Mouse (Mus musculus): ENCODE results near the gene Zfp982. TPM values are rescaled to one million over a fixed set of nuclear protein-coding genes. Genes with fewer than 3 reads are reported as not detected.
"Not testable (repeated sequence)": the region's sequence is repeated elsewhere in the genome, so short reads cannot be mapped to it uniquely, and the experiment has no call there.

The Zfp982 gene
- polyA plus RNA-seq, 1 experiment = not detected

GRCm38 (mm10) chr4:147509174-147509573 is 17.0 kb downstream of the Zfp982 start:
- no peaks in the 10 kb centered on the region for H3K27me3 ChIP-seq (ENCODE audit: control insufficient read depth, insufficient read depth, low read length)
- no peak for DNase-seq (ENCODE audit: low read depth in 1 of 2, low spot score in 2 of 2)
- no peak overlapping the region; the same call in 1 of the 2 replicates for H3K4me3 ChIP-seq (ENCODE audit: extremely low read depth, insufficient read depth, insufficient read length)
- H3K36me3 ChIP-seq (ENCODE audit: control insufficient read depth, insufficient read depth, low read length) = no peaks in the 10 kb centered on the region
- no peaks in the 10 kb centered on the region for H3K4me1 ChIP-seq (ENCODE audit: control insufficient read depth, insufficient read depth, insufficient read length)
- TF ChIP-seq CTCF (IDR thresholded peaks at IDR 0.05; ENCODE audit: extremely low read depth, insufficient read depth, insufficient read length, insufficient replicate concordance) (no peak), POLR2A (IDR thresholded peaks at IDR 0.05; ENCODE audit: low read depth, low read length) (no peak)
- WGBS = 75% methylated on average over 2 of the region's 2 CpGs
- no peak overlapping the region for H3K27ac ChIP-seq (ENCODE audit: insufficient read depth, low read length)

GRCm38 (mm10) chr4:147518981-147519380 is 26.8 kb downstream of the Zfp982 start:
- TF ChIP-seq POLR2A (IDR thresholded peaks at IDR 0.05; ENCODE audit: low read depth, low read length) = no peak
- TF ChIP-seq CTCF (IDR thresholded peaks at IDR 0.05; ENCODE audit: extremely low read depth, insufficient read depth, insufficient read length, insufficient replicate concordance) = no peak
- Histone ChIP-seq H3K27ac (ENCODE audit: insufficient read depth, low read length) (no peak overlapping the region), H3K36me3 (ENCODE audit: control insufficient read depth, insufficient read depth, low read length) (no peaks in the 10 kb centered on the region), H3K4me1 (ENCODE audit: control insufficient read depth, insufficient read depth, insufficient read length) (no peaks in the 10 kb centered on the region), H3K27me3 (ENCODE audit: control insufficient read depth, insufficient read depth, low read length) (no peaks in the 10 kb centered on the region), H3K4me3 (ENCODE audit: extremely low read depth, insufficient read depth, insufficient read length) (no peak overlapping the region)
- 66% methylated on average over 2 of the region's 2 CpGs for WGBS
- DNase-seq (ENCODE audit: low read depth in 1 of 2, low spot score in 2 of 2) = no peak

GRCm38 (mm10) chr4:147520100-147520499 is 27.9 kb downstream of the Zfp982 start:
- DNase-seq (ENCODE audit: low read depth in 1 of 2, low spot score in 2 of 2) = no peak
- TF ChIP-seq POLR2A (IDR thresholded peaks at IDR 0.05; ENCODE audit: low read depth, low read length) (no peak), CTCF (IDR thresholded peaks at IDR 0.05; ENCODE audit: extremely low read depth, insufficient read depth, insufficient read length, insufficient replicate concordance) (no peak)
- Histone ChIP-seq H3K4me1 (ENCODE audit: control insufficient read depth, insufficient read depth, insufficient read length) (no peaks in the 10 kb centered on the region), H3K27me3 (ENCODE audit: control insufficient read depth, insufficient read depth, low read length) (no peaks in the 10 kb centered on the region), H3K36me3 (ENCODE audit: control insufficient read depth, insufficient read depth, low read length) (no peaks in the 10 kb centered on the region), H3K4me3 (ENCODE audit: extremely low read depth, insufficient read depth, insufficient read length) (no peak overlapping the region), H3K27ac (ENCODE audit: insufficient read depth, low read length) (no peak overlapping the region)

- no peaks in the 10 kb centered on the region for H3K27me3 ChIP-seq (ENCODE audit: control insufficient read depth, insufficient read depth, low read length)
- no peaks in the 10 kb centered on the region for H3K36me3 ChIP-seq (ENCODE audit: control insufficient read depth, insufficient read depth, low read length)
- H3K4me3 ChIP-seq (ENCODE audit: extremely low read depth, insufficient read depth, insufficient read length) = no peak overlapping the region
- no peaks in the 10 kb centered on the region for H3K4me1 ChIP-seq (ENCODE audit: control insufficient read depth, insufficient read depth, insufficient read length)
- no peak overlapping the region for H3K27ac ChIP-seq (ENCODE audit: insufficient read depth, low read length)
- TF ChIP-seq POLR2A (IDR thresholded peaks at IDR 0.05; ENCODE audit: low read depth, low read length) (no peak), CTCF (IDR thresholded peaks at IDR 0.05; ENCODE audit: extremely low read depth, insufficient read depth, insufficient read length, insufficient replicate concordance) (no peak)
- DNase-seq (ENCODE audit: low read depth in 1 of 2, low spot score in 2 of 2) = no peak
- 83% methylated on average over 1 of the region's 1 CpGs for whole genome bisulfite sequencing
Observed at GRCm38 (mm10) chr4:147525125-147525524, 32.9 kb downstream of the Zfp982 start.

- Histone ChIP-seq H3K4me3 (ENCODE audit: extremely low read depth, insufficient read depth, insufficient read length) (no peak overlapping the region), H3K27ac (ENCODE audit: insufficient read depth, low read length) (no peak overlapping the region), H3K36me3 (ENCODE audit: control insufficient read depth, insufficient read depth, low read length) (no peaks in the 10 kb centered on the region), H3K4me1 (ENCODE audit: control insufficient read depth, insufficient read depth, insufficient read length) (no peaks in the 10 kb centered on the region), H3K27me3 (ENCODE audit: control insufficient read depth, insufficient read depth, low read length) (no peaks in the 10 kb centered on the region)
- WGBS = 89% methylated on average over 1 of the region's 1 CpGs
- TF ChIP-seq POLR2A (IDR thresholded peaks at IDR 0.05; ENCODE audit: low read depth, low read length) = no peak
- no peak for TF ChIP-seq CTCF (IDR thresholded peaks at IDR 0.05; ENCODE audit: extremely low read depth, insufficient read depth, insufficient read length, insufficient replicate concordance)
- no peak for DNase-seq (ENCODE audit: low read depth in 1 of 2, low spot score in 2 of 2)
Observed at GRCm38 (mm10) chr4:147530366-147530765, 38.1 kb downstream of the Zfp982 start.

DNA sequence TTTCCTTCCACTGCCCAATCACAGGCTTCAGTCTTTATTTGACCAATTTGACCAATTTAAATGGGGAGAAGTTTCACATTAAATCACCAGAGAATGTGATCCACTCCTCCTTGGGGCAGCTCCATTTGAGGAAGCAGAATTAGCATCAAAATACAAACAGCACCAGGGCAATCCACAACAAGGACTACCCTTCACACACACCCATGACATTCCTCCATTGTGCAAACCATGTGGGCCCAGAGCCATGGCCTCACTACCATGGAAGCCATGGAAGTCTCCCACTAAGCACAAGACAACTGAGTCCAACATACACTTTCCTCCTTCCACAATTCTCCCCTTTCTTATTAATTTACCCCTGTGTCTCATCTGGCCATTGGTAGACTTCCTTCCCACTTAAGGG is 43.7 kb downstream of the Zfp982 start:
- not testable (repeated sequence) for DNase-seq (ENCODE audit: low read depth in 1 of 2, low spot score in 2 of 2); H3K4me3 ChIP-seq (ENCODE audit: extremely low read depth, insufficient read depth, insufficient read length); H3K4me1 ChIP-seq (ENCODE audit: control insufficient read depth, insufficient read depth, insufficient read length); H3K27me3 ChIP-seq (ENCODE audit: control insufficient read depth, insufficient read depth, low read length); H3K36me3 ChIP-seq (ENCODE audit: control insufficient read depth, insufficient read depth, low read length); H3K27ac ChIP-seq (ENCODE audit: insufficient read depth, low read length)

DNA sequence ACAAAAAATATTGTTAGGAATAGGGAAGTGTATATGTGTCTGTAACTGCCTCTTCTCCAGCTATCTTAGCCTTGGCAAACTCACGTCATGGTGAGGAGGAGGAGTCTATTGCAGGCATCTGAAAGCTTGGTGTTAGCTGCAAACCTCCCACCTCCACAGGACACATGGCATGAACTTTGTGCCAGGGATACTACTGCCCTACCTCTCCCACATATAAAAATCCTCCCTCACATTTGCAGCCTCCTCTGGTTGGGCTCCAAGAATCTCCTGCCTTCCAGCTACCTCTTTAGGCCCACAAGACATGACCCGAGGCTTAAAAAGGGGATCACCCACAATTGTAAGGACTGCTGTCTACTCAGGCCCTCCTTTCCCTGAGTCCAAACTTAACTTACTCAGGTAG is 45.5 kb downstream of the Zfp982 start:
- 82% methylated on average over 2 of the region's 2 CpGs for WGBS
- no peak for TF ChIP-seq CTCF (IDR thresholded peaks at IDR 0.05; ENCODE audit: extremely low read depth, insufficient read depth, insufficient read length, insufficient replicate concordance)
- no peak for TF ChIP-seq POLR2A (IDR thresholded peaks at IDR 0.05; ENCODE audit: low read depth, low read length)
- Histone ChIP-seq H3K4me3 (ENCODE audit: extremely low read depth, insufficient read depth, insufficient read length) (no peak overlapping the region), H3K4me1 (ENCODE audit: control insufficient read depth, insufficient read depth, insufficient read length) (no peaks in the 10 kb centered on the region), H3K27me3 (ENCODE audit: control insufficient read depth, insufficient read depth, low read length) (no peaks in the 10 kb centered on the region), H3K27ac (ENCODE audit: insufficient read depth, low read length) (no peak overlapping the region), H3K36me3 (ENCODE audit: control insufficient read depth, insufficient read depth, low read length) (no peaks in the 10 kb centered on the region)
- no peak for DNase-seq (ENCODE audit: low read depth in 1 of 2, low spot score in 2 of 2)

DNA sequence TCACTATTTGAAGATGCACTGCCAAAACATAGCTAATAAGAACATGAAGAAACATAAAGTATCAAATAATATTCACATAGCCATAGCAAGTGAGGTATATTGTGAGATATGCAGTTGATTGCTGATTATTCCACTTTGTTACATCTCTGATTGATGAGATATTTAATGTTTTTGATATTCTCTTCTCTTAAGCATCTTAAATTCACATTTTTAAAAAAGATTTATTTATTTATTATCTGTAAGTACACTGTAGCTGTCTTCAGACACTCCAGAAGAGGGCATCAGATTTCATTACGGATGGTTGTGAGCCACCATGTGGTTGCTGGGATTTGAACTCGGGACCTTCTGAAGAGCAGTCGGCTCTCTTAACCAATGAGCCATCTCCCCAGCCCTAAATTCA is 47.7 kb downstream of the Zfp982 start, which contains the start of gene Gm16503:
TSS of gene Gm16503 (plus strand) at position 301 of the 400 bp plus-strand sequence.
- not testable (repeated sequence) for H3K36me3 ChIP-seq (ENCODE audit: control insufficient read depth, insufficient read depth, low read length); DNase-seq (ENCODE audit: low read depth in 1 of 2, low spot score in 2 of 2); H3K27ac ChIP-seq (ENCODE audit: insufficient read depth, low read length); H3K4me3 ChIP-seq (ENCODE audit: extremely low read depth, insufficient read depth, insufficient read length); H3K4me1 ChIP-seq (ENCODE audit: control insufficient read depth, insufficient read depth, insufficient read length); H3K27me3 ChIP-seq (ENCODE audit: control insufficient read depth, insufficient read depth, low read length)
- 87% methylated on average over 3 of the region's 3 CpGs for WGBS

Data from spleen, adult 2 months (tissue).